Mouse (Mus musculus) spleen, adult 12 weeks (tissue): ENCODE results near the gene Mrc2.

ENCODE experiments used
- DNase-seq: peaks from one replicate; pipeline ENCODE4 v3.0.0; 2022; ENCODE audit warnings: low spot score

Gene Mrc2

DNA sequence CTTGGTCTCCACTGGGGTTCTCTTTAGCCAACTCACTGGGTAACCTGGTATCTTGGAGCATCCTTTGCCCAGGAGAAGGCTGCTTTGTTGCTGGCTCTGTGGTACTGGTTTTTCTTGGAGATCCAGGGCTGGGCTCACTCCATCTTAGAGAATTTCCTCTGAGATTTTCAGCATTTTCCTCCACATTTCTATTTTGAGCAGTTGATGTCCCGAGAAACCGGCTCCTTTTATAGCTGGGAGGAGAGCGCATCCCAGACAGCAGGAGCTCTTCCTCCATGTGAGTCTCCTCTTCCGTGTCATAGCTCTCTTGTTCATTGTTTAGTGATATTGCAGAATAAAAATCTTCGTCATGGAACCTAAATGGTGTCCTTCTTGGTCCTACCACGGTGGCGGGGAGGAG, 97.8 kb downstream of the Mrc2 start:
- no peak for DNase-seq
